Mouse (Mus musculus): ENCODE data around the gene Gpn3. TPM values are rescaled to one million over a fixed set of nuclear protein-coding genes. Genes with fewer than 3 reads are reported as not detected.

The Gpn3 gene
- polyA plus RNA-seq, 1 experiment from 2014 or later = 45.7 TPM

DNA sequence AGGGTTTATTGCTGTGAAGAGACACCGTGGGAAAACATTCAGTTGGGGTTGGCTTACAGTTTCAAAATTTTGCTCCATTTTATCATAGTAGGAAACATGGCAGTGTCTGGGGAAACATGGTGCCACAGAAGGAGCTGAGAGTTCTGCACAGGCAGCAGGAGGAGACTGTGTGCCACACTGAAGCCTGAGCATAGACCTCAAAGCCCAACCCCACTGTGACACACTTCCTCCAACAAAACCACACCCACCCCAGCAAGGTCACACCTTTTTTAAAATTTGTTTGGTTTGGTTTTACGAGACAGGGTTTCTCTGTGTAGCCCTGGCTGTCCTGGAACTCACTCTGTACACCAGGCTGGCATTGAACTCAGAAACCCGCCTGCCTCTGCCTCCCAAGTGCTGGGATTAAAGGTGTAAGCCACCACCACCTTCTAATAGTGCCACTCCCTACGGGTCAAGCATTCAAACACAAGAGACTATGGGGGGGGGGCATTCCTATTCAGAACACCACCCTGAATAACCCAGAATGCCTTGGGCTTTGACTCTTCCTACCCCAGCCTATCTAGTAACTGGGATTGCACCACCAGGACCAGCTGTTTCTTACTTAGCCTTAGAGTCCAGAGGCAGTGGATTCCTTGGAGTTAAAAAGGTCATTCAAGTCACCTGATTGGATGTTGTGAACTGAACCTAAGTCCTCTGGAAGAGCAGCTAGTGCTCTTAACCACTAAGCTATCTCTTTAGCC lies 58.5 kb downstream of the Gpn3 start:
- no peaks in the 10 kb centered on the region for H3K27me3 ChIP-seq (replicated peaks)
- no peak for ATAC-seq (ENCODE audit: low FRiP score)
- no peak overlapping the region for H3K4me2 ChIP-seq
- 99% methylated on average over 4 of the region's 4 CpGs for WGBS
- no peak overlapping the region for H3K27ac ChIP-seq (replicated peaks)
- no peak overlapping the region for H3K4me3 ChIP-seq (replicated peaks)
- peaks cover 70% of the 10 kb centered on the region for H3K36me3 ChIP-seq
- no peaks in the 10 kb centered on the region for H3K9me3 ChIP-seq (replicated peaks)
- H3K9ac ChIP-seq (replicated peaks) = no peak overlapping the region
- H3K4me1 ChIP-seq = no peaks in the 10 kb centered on the region

DNA sequence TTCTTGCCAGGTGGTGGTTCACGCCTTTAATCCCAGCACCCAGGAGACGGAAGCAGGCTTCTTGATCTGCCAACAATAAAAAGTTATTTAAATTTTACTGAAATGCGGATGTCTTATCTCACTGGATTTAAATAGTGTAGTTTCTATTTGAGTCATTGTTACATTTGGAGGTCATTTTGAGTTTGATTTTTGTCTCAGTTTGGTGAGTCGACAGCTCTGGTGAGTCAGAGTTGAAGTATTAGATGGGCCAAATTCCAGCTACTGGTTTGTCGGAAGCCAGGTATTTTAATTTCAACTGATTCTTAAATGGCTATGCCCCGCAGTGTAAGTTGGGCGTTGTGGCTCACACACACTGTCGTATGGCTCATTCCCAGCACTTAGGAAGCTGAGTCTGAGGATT lies 59.5 kb downstream of the Gpn3 start:
- ATAC-seq (ENCODE audit: low FRiP score) = no peak
- Histone ChIP-seq H3K4me3 (replicated peaks) (no peak overlapping the region), H3K27ac (replicated peaks) (no peak overlapping the region), H3K36me3 (peaks cover 79% of the 10 kb centered on the region), H3K4me2 (no peak overlapping the region), H3K9me3 (replicated peaks) (no peaks in the 10 kb centered on the region), H3K27me3 (replicated peaks) (no peaks in the 10 kb centered on the region), H3K4me1 (no peaks in the 10 kb centered on the region), H3K9ac (replicated peaks) (no peak overlapping the region)
- WGBS = 94% methylated on average over 8 of the region's 8 CpGs

Other genes starting within 250 kb of the Gpn3 start
- gene Ccdc63, start 231.1 kb upstream of the Gpn3 start, polyA plus RNA-seq (2015; fragmentation: Nextera tagmentation; extraction: Ambion mirVana) = 0.44 TPM in 1 of 2 replicates, not detected in the other
- 184 and 200 TPM in 2 replicates for gene Ppp1cc, start 213.6 kb upstream of the Gpn3 start, polyA plus RNA-seq (2015; fragmentation: Nextera tagmentation; extraction: Ambion mirVana)
- gene Hvcn1, start 165.1 kb upstream of the Gpn3 start, polyA plus RNA-seq (2015; fragmentation: Nextera tagmentation; extraction: Ambion mirVana) = 1.3 and 4.1 TPM in 2 replicates
- 5.8 and 6.0 TPM in 2 replicates for gene Tctn1, start 107.4 kb upstream of the Gpn3 start, polyA plus RNA-seq (2015; fragmentation: Nextera tagmentation; extraction: Ambion mirVana)
- gene Pptc7, start 87.5 kb upstream of the Gpn3 start, polyA plus RNA-seq (2015; fragmentation: Nextera tagmentation; extraction: Ambion mirVana) = 8.7 and 9.3 TPM in 2 replicates
- 19.1 and 22.1 TPM in 2 replicates for gene Rad9b, start 17.6 kb upstream of the Gpn3 start, polyA plus RNA-seq (2015; fragmentation: Nextera tagmentation; extraction: Ambion mirVana)
- gene Vps29, start 17.5 kb upstream of the Gpn3 start, polyA plus RNA-seq (2015; fragmentation: Nextera tagmentation; extraction: Ambion mirVana) = 309 and 343 TPM in 2 replicates
- gene Fam216a, start 488 bp downstream of the Gpn3 start, polyA plus RNA-seq (2015; fragmentation: Nextera tagmentation; extraction: Ambion mirVana) = 133 and 152 TPM in 2 replicates
- gene Arpc3, start 20.0 kb downstream of the Gpn3 start, polyA plus RNA-seq (2015; fragmentation: Nextera tagmentation; extraction: Ambion mirVana) = 163 and 167 TPM in 2 replicates
- 47.3 and 47.5 TPM in 2 replicates for gene Anapc7, start 49.8 kb downstream of the Gpn3 start, polyA plus RNA-seq (2015; fragmentation: Nextera tagmentation; extraction: Ambion mirVana)
- gene Atp2a2, start 130.3 kb downstream of the Gpn3 start, polyA plus RNA-seq (2015; fragmentation: Nextera tagmentation; extraction: Ambion mirVana) = 49.4 and 52.0 TPM in 2 replicates
- 59.2 and 60.6 TPM in 2 replicates for gene Ift81, start 242.6 kb downstream of the Gpn3 start, polyA plus RNA-seq (2015; fragmentation: Nextera tagmentation; extraction: Ambion mirVana)